Mouse (Mus musculus) midbrain, embryonic 13.5 days (tissue): ENCODE results near the gene Lbx1. TPM values are rescaled to one million over a fixed set of nuclear protein-coding genes. Genes with fewer than 3 reads are reported as not detected.

Experiments used
- ATAC-seq: fragments of 200-750 bp; cut with Nextera tagmentation; 2 replicates; pipeline ENCODE4 v1.8.0; 2017; ENCODE audit warnings: mild to moderate bottlenecking, moderate TSS enrichment, moderate library complexity
- H3K27ac ChIP-seq: fragments of 300-500 bp; sonication (generic); 2 replicates; pipeline ENCODE4 v1.5.1; 2015; ENCODE audit warnings: inconsistent platforms, mild to moderate bottlenecking, moderate library complexity
- H3K27me3 ChIP-seq: fragments of 300-500 bp; sonication (generic); 2 replicates; pipeline ENCODE4 v1.6.1; 2015; ENCODE audit warnings: mild to moderate bottlenecking, inconsistent platforms
- H3K36me3 ChIP-seq: fragments of 300-500 bp; sonication (generic); 2 replicates; pipeline ENCODE4 v1.6.1; 2015; ENCODE audit warnings: mild to moderate bottlenecking, inconsistent platforms
- H3K4me1 ChIP-seq: fragments of 300-500 bp; sonication (generic); replicated peaks from 2 replicates; pipeline ENCODE4 v1.6.1; 2015; ENCODE audit warnings: inconsistent platforms
- H3K4me2 ChIP-seq: fragments of 300-500 bp; sonication (generic); replicated peaks from 2 replicates; pipeline ENCODE4 v1.6.1; 2015; ENCODE audit warnings: moderate library complexity, mild to moderate bottlenecking, inconsistent platforms
- H3K4me3 ChIP-seq: fragments of 300-500 bp; sonication (generic); replicated peaks from 2 replicates; pipeline ENCODE4 v1.5.1; 2015; ENCODE audit warnings: mild to moderate bottlenecking, inconsistent platforms
- H3K9ac ChIP-seq: fragments of 300-500 bp; sonication (generic); replicated peaks from 2 replicates; pipeline ENCODE4 v1.6.1; 2015; ENCODE audit warnings: mild to moderate bottlenecking, inconsistent platforms
- H3K9me3 ChIP-seq: fragments of 300-500 bp; sonication (generic); 2 replicates; pipeline ENCODE4 v1.6.1; 2016; ENCODE audit warnings: mild to moderate bottlenecking, inconsistent platforms
- WGBS: fragments of 180-500 bp; shearing (Covaris S2); methylation state at CpG from one replicate; pipeline ENCODE4 v1.1.7; 2015; 5-methylcytosine and 5-hydroxymethylcytosine counted together
- polyA plus RNA-seq: library from polyadenylated mRNA; unstranded; fragments of >200 nt; fragmentation: Nextera tagmentation; extraction: Ambion mirVana; gene quantifications from 2 replicates; pipeline ENCODE4 v1.2.1, GENCODE M21; 2015

Lbx1 gene
- polyA plus RNA-seq, result 0.13 TPM in 2 replicates

DNA sequence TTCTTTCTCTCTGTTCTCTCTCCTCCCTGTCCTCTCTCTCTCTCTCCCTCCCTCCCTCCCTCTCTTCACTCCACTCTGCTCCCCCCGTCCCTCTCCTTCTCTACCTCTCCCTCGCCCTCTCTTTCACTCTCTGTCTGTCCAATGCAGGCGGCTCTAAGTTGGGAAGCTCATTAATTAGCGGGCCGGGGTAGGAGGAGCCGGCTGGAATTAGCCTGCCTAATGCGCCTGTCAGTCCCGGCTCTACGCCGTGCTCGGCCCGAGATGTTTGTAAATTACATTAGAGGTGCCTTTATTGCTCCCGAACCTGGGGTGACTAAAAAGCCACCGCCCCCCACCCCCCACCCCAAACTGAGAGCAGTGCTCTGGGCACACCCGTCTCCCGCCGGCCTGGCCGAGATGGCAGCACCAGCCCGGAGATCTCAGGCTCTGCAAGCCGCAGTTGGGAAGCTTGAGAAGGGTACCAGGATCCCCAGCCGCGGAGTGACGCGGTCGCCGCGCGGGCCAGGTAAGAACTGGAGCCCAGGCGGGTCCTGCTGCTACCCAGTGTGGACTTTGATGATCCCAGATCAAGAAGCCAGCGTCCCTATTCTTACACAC lies at the start of gene Lbx1:
Gene Lbx1 (minus strand): TSS at position 47 of the 597 bp plus-strand sequence.
- no peaks in the 10 kb centered on the region for H3K9me3 ChIP-seq
- peak within 1 kb of the TSS; percentile 37 for H3K4me2 ChIP-seq
- ATAC-seq, result no peak
- no peaks in the 10 kb centered on the region for H3K36me3 ChIP-seq
- under 1% methylated on average over 30 of the region's 30 CpGs for WGBS
- no peak within 1 kb of the TSS for H3K27ac ChIP-seq
- H3K4me3 ChIP-seq, result peak within 1 kb of the TSS; percentile 22
- no peak within 1 kb of the TSS for H3K9ac ChIP-seq
- peaks cover 97% of the 10 kb centered on the region for H3K27me3 ChIP-seq
- peaks cover 35% of the 10 kb centered on the region for H3K4me1 ChIP-seq

DNA sequence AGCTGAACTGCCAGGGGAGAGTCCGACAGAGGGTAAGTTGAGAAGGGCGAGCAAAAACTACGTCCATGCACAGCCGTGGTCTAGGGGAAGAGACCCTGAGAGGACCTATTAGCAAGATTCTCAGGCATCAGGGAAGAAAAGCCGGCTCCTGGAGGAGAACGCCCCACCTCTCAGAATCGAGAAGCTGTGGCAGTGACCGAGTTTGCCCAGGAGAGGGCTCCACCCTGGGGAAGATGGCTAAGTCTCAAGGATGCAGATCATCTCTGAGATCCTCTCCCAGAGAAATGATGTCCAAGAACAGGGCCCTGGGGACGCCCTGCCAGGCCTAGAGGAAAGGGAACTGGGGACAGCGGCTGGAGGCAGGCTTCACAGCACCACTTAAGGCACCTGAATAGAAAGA lies 47.7 kb upstream of the Lbx1 start:
- Histone ChIP-seq H3K9me3 (no peaks in the 10 kb centered on the region), H3K9ac (no peak overlapping the region), H3K27ac (no peak overlapping the region), H3K27me3 (peaks cover 29% of the 10 kb centered on the region), H3K4me3 (no peak overlapping the region), H3K4me1 (peaks cover 13% of the 10 kb centered on the region), H3K4me2 (no peak overlapping the region; the same call in 1 of the 2 replicates), H3K36me3 (no peaks in the 10 kb centered on the region)
- ATAC-seq, result 0 out of 2 replicates have a peak, but pooled peaks have one; percentile 30
- WGBS, result 7% methylated on average over 10 of the region's 10 CpGs

DNA sequence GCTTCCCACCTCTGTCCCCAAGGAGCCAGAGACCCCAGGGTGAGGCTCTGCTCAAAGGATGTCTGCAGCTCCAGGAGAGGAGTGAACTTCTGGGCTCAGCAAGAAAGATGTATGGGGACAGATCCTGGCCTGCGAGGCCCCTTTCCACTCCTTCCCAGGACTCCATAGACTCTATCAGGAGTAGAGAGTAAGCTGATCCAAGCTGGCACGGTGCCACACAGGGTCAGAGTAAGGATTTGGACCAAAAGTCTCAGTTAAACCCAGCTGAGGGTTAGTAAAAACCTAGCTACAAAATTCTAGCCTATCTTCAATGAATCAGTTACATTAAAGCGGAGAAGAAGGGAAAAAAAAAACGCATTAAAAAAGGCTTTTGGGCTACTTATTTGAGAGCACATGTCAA lies 40.6 kb upstream of the Lbx1 start:
- Histone ChIP-seq H3K9ac (no peak overlapping the region), H3K27ac (no peak overlapping the region), H3K27me3 (peaks cover 12% of the 10 kb centered on the region), H3K36me3 (no peaks in the 10 kb centered on the region), H3K4me3 (no peak overlapping the region), H3K9me3 (no peaks in the 10 kb centered on the region), H3K4me1 (peaks cover 8% of the 10 kb centered on the region), H3K4me2 (no peak overlapping the region)
- WGBS, result 77% methylated on average over 4 of the region's 4 CpGs
- no peak for ATAC-seq

DNA sequence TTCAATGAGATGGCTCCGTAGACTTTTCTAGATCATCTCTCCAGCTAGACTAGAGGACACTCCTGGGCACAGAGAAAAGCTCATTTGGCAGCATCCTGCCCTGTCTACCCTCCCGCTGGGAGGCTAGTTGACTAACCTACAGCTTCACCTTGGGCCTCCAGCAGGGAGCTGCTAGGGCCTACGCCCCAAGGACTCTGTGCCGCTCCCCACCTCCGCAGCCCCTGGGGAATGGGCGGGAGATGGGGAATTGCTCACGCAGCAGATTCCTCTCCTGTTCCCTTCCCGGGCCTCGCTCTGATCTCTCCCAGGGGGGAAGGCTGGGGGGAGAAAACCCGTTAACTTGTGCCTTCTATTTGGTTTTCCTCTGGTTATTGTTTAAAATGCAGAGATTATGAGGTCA lies 36.4 kb upstream of the Lbx1 start:
- Histone ChIP-seq H3K9ac (no peak overlapping the region), H3K36me3 (no peaks in the 10 kb centered on the region), H3K9me3 (no peaks in the 10 kb centered on the region), H3K27ac (no peak overlapping the region), H3K27me3 (peaks cover 11% of the 10 kb centered on the region), H3K4me1 (peaks cover 8% of the 10 kb centered on the region), H3K4me2 (no peak overlapping the region), H3K4me3 (no peak overlapping the region)
- WGBS, result 29% methylated on average over 10 of the region's 10 CpGs
- no peak for ATAC-seq

DNA sequence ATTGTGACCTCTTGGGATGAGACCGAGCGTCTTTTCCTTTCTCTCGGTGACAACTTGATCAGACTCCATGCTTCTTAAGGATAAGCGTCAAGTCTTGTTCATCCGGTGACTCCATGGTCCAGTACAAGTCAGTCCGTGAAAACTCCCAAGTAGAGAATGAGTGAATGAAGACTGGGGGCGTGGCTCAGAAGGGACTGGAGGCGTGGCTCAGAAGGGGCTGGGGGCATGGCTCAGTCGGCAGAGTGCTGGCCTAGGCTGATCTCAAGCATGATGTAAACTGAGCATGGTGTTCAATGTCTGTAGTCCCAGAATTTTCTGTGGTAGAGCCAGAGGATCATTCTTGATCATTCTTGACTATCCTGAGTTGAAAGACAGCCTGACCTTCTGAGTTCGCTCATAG lies 27.4 kb upstream of the Lbx1 start:
- 62% methylated on average over 10 of the region's 10 CpGs for WGBS
- no peak overlapping the region for H3K27ac ChIP-seq
- peaks cover 13% of the 10 kb centered on the region for H3K27me3 ChIP-seq

DNA sequence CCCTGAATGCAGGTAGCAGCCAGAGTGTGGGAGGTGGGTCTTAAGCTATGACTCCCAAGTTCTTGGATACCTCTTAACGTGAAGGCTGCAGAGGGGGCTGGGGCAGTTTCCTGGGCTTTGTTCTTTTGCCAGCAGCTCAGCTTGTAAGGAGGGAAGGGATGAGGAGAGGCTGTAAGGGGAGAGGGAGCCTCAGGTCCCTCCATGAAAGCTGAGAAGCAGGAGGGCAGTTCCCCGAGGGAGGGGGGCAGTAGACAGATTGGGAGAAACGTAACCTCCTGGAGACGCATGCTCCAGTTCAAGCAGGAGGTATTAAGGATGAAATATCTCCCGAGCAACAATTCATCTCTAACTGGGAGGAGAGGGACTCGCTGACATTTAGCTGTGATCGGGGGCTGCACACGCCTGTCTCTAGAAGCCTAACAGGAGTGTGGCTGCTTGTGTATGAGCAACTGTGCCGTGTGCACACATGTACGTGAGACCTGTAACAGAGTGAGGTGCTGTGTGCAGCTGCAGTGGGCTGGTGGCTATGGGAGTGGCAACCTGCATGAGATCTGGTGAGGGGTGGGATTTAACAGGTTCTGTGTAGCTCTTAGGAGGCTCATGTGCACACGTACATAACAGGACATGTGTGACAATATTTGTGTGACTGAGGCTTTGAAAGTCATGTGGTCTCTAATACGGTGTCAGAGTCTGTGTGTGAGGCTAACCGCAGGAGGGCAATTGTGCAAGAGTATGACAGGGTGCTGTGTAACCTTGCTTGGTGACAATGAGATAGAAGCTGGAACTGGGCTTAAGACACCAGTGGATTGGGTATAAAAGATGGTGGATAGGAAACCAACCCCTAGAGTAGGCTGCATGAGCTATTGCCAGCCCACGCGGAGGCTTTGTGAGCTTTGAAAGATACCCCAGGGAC lies 22.1 kb upstream of the Lbx1 start:
- H3K4me3 ChIP-seq, result no peak overlapping the region
- H3K9me3 ChIP-seq, result no peaks in the 10 kb centered on the region
- H3K9ac ChIP-seq, result no peak overlapping the region
- H3K36me3 ChIP-seq, result no peaks in the 10 kb centered on the region
- ATAC-seq, result 0 out of 2 replicates have a peak, but pooled peaks have one; percentile 27
- no peak overlapping the region for H3K27ac ChIP-seq
- no peaks in the 10 kb centered on the region for H3K4me1 ChIP-seq
- 55% methylated on average over 15 of the region's 15 CpGs for WGBS
- H3K27me3 ChIP-seq, result peaks cover 35% of the 10 kb centered on the region
- H3K4me2 ChIP-seq, result no peak overlapping the region

More for the DNA sequence above, 27.4 kb upstream of the Lbx1 start:
- no peak for ATAC-seq
- no peaks in the 10 kb centered on the region for H3K4me1 ChIP-seq
- H3K4me2 ChIP-seq, result no peak overlapping the region
- no peak overlapping the region for H3K9ac ChIP-seq
- H3K4me3 ChIP-seq, result no peak overlapping the region
- no peaks in the 10 kb centered on the region for H3K36me3 ChIP-seq
- H3K9me3 ChIP-seq, result no peaks in the 10 kb centered on the region

DNA sequence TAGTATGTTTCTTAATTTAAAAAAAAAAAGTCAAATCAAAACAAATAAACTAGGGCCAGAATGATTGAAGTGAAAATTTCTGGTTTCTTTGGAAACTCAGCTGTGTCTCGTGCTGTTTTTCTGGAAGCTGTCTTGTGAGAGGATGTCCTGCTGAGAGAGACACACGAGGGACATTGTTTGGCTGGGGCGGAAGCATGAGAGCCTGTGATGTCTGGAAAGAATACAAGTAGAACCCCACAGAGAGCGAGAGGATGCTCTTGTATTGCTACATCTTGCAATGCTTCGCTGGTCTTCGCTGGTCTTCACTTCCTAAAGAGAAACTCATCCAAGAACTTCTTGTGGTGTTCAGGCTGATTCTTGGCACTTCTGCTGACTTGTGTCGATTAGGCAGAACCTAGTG lies 19.2 kb upstream of the Lbx1 start:
- 63% methylated on average over 7 of the region's 7 CpGs for WGBS
- Histone ChIP-seq H3K36me3 (no peaks in the 10 kb centered on the region), H3K4me2 (no peak overlapping the region), H3K9ac (no peak overlapping the region), H3K4me1 (no peaks in the 10 kb centered on the region), H3K27me3 (peaks cover 57% of the 10 kb centered on the region), H3K4me3 (no peak overlapping the region), H3K9me3 (no peaks in the 10 kb centered on the region), H3K27ac (no peak overlapping the region)
- ATAC-seq, result no peak

DNA sequence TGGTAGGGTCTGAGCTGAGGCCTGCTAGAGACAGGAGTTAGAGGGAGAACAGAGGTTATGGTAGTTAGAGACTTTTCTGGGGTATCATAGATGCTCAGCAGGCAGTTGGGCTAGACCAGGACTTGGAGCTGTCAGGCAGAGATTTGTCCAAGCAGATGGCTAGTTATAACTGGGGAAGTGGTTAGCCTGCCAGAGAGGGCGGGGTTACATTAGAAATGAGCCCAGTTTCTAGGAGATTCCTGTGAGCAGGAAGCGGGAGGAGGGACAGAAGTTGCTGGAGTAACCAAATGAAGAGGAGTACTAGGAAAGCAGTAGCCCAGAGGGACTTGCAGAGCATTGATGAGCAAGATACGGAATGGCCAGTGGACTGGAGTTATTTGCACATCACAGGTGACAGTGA lies 16.8 kb upstream of the Lbx1 start:
- Histone ChIP-seq H3K9ac (no peak overlapping the region), H3K4me2 (no peak overlapping the region), H3K36me3 (no peaks in the 10 kb centered on the region), H3K4me1 (no peaks in the 10 kb centered on the region), H3K4me3 (no peak overlapping the region), H3K9me3 (no peaks in the 10 kb centered on the region), H3K27ac (no peak overlapping the region), H3K27me3 (peaks cover 56% of the 10 kb centered on the region)
- 66% methylated on average over 3 of the region's 3 CpGs for WGBS
- no peak for ATAC-seq

DNA sequence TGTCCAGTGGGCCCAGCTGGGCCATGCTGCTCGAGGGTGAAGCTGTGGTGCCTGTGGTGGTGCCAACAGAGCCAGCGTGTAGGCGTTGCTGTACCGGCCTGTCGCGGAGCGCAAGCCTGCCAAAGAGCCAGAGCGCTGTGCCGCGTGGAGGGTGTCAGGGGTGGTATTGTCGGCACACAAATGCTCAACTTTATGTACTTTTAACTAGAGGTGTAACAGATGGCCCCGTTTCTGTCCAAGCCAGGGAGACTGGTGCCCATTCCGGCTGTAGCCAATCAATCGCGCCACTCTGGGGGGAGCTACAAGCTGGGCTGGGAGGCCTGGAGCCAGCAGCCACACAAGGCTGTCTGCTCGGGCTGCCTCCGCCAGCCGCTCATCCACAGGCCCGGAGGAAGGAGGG lies 13.1 kb upstream of the Lbx1 start:
- H3K4me1 ChIP-seq, result no peaks in the 10 kb centered on the region
- H3K27me3 ChIP-seq, result peaks cover 77% of the 10 kb centered on the region
- no peak overlapping the region for H3K4me2 ChIP-seq
- H3K36me3 ChIP-seq, result no peaks in the 10 kb centered on the region
- 80% methylated on average over 19 of the region's 19 CpGs for WGBS
- no peak overlapping the region for H3K27ac ChIP-seq
- no peak overlapping the region for H3K9ac ChIP-seq
- ATAC-seq, result no peak
- H3K4me3 ChIP-seq, result no peak overlapping the region
- no peaks in the 10 kb centered on the region for H3K9me3 ChIP-seq

DNA sequence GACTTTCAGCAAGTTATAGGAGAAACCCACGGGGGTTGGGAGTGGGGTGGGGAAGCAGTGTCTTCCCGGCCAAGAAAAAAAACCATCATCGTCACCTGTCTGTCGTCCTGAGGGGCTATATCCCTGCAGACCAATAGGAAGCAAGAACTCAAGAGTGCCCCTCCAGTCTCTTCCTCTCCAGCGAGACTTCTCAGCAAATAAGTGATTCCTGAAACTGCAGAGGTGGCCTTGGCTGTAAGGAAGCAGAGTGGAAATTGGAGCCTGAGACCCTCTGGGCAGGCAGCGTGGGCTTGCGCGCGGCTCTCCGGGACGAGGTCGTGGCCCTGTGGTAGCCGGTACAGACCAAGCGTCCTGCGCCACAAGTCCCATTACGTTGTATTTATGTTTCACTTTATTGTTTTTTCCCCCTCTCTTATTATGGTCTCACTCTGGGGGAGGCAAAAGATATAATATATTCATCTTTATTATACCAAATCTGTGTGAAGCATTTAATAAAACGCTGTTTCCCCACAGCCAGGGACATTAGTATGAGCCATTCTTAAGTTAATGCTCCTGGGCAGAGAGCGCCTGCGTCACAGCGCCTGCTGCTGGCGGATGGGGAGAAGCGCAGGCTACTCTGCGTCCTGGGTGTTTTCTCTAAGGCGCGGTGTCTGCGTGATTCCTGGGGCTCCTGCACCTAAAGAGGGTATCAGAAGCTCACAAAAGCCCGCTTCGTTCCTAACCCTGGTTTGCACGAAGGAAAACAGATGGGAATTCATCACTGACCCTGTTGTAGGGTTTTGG lies 8.5 kb upstream of the Lbx1 start:
- ATAC-seq, result no peak
- 1% methylated on average over 29 of the region's 29 CpGs for WGBS
- Histone ChIP-seq H3K4me3 (no peak overlapping the region), H3K36me3 (no peaks in the 10 kb centered on the region), H3K27ac (no peak overlapping the region), H3K9ac (no peak overlapping the region), H3K4me1 (no peaks in the 10 kb centered on the region), H3K27me3 (peaks cover 93% of the 10 kb centered on the region), H3K4me2 (no peak overlapping the region), H3K9me3 (no peaks in the 10 kb centered on the region)

DNA sequence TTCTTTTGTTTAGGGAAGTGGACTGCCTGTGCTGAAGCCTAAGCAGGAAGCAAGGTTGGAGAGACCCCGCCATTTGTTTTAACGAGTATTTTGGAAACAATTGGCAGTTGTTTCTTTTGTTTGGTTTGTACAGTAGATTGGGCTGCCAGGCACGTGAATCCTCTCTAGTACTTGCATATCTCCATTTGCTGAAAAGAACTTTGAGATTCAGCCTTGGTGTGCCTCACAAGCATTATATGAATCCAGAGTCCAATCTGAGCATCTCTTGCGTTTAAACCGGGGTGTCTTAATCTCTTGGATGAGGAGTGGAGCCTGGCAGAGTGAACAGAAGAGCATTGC lies 7.6 kb upstream of the Lbx1 start:
- ATAC-seq, result no peak

More for the DNA sequence above, 7.6 kb upstream of the Lbx1 start:
- H3K4me1 ChIP-seq, result no peaks in the 10 kb centered on the region
- no peak overlapping the region for H3K4me2 ChIP-seq
- H3K9ac ChIP-seq, result no peak overlapping the region
- H3K9me3 ChIP-seq, result no peaks in the 10 kb centered on the region
- H3K4me3 ChIP-seq, result no peak overlapping the region
- no peak overlapping the region for H3K27ac ChIP-seq
- H3K36me3 ChIP-seq, result no peaks in the 10 kb centered on the region
- H3K27me3 ChIP-seq, result peaks cover 93% of the 10 kb centered on the region
- WGBS, result under 1% methylated on average over 5 of the region's 5 CpGs
